Mouse (Mus musculus) ES-E14 (cell line): ENCODE measurements around the gene Clasp1.

Experiments used
- HCFC1 ChIP-seq: IDR thresholded peaks from 2 replicates; pipeline ENCODE4 v1.6.1; 2012; ENCODE audit warnings: low read length, inconsistent platforms, borderline replicate concordance; ENCODE audit not compliant: insufficient read depth
- MAFK ChIP-seq: IDR thresholded peaks from 2 replicates; pipeline ENCODE4 v1.6.1; 2014; ENCODE audit warnings: mild to moderate bottlenecking, low read depth, low read length, inconsistent platforms; ENCODE audit not compliant: insufficient read depth
- ZC3H11A ChIP-seq: IDR thresholded peaks from 2 replicates; pipeline ENCODE4 v1.6.1; 2012; ENCODE audit warnings: low read depth, mild to moderate bottlenecking, inconsistent platforms, low read length, borderline replicate concordance

DNA sequence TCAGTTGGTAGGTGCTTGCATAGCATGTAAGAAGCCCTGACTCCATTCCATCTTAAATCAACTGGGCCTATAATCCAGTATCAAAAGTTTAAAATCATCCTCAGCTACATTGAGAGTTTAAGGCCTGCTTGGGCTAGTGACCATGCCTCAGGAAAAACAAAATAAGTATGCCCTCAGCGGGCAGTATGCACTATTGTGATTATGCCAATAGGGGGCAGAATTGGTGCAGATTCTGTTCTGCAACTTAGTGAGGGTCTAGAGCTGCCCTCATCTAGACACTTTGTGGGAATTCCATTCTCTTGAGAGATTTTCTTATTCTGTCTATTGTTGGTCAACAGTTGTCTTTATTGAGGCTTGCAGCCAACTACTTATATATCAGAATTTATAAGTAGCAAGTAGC lies 116.9 kb downstream of the Clasp1 start:
- TF ChIP-seq HCFC1 (no peak), MAFK (no peak), ZC3H11A (no peak)
